Mouse (Mus musculus) right cerebral cortex, postnatal 10 days (tissue): Measurements from ENCODE around the gene Fam19a5.

Experiments
- DNase-seq, 2 experiments: peaks; one replicate each; pipeline ENCODE4 v3.0.0; 2021; ENCODE audit warnings: low spot score in 2 of 2

Gene Fam19a5

GRCm38 (mm10) chr15:87543599-87544338 lies at the start of gene Fam19a5:
Fam19a5 (plus strand) TSS chr15:87544299.
- peak; percentile 82 for DNase-seq

GRCm38 (mm10) chr15:87501737-87502136 lies 42.4 kb upstream of the Fam19a5 start:
- no peak for DNase-seq

DNA sequence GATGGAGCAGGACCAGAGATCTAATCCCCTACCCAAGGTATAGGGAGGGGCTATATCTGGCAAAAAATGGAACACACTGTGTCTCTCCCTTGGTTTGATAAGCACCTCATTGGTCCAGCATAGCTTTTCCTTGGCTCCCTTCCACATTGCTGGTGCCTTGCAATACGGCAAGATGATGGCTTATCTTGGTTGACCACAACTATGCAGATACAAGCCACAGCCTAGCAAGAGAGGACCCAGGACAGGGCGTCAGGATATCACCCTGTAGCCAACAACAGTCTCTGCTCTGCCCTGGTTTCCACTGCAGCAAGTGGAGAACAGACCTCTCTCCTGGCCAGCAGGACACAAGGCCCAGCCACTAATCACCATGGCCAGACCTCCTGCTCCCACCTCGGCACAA lies 36.8 kb upstream of the Fam19a5 start:
- no peak for DNase-seq

GRCm38 (mm10) chr15:87510886-87511285 lies 33.2 kb upstream of the Fam19a5 start:
- DNase-seq: peak in 1 of 2 experiments; percentile 30

GRCm38 (mm10) chr15:87518161-87518560 lies 25.9 kb upstream of the Fam19a5 start:
- DNase-seq: no peak

DNA sequence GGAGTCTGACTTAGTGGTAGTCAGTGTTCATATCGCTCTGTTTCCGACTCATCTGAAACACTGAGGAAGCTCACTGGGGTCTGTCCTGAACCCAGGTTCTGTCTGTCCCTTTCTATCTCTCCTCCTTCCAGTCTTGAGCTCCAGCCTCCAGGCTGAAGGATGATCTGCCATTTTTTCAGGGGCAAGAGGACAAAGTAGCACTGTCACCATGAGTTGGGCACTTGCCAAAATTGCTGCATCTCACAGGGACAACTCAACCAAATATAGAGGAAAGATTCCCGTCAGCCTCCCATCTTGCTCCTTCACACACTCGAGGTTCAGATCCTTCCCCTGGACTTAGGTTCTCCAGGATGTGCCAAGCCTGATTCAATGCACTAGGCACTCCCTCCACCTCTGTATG lies 14.8 kb upstream of the Fam19a5 start:
- no peak for DNase-seq

DNA sequence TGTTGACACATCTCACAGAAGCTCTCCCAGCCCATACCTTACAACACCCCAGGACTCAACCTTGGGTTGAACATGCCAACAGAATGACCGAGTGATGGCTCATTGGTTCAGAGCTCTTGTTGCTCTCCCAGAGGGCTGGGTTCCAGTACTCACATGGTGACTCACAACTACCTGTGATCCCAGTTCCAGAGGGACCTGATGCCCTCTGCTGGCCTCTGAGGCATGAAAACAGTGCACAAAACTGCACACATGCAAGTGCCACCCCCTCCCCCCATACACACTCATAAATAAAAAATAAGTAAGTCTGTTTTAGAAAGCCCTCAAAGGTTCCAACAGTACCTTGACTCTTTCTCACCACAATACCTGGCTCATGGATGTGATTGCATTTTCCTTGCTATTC lies 2.4 kb upstream of the Fam19a5 start:
- DNase-seq: no peak

DNA sequence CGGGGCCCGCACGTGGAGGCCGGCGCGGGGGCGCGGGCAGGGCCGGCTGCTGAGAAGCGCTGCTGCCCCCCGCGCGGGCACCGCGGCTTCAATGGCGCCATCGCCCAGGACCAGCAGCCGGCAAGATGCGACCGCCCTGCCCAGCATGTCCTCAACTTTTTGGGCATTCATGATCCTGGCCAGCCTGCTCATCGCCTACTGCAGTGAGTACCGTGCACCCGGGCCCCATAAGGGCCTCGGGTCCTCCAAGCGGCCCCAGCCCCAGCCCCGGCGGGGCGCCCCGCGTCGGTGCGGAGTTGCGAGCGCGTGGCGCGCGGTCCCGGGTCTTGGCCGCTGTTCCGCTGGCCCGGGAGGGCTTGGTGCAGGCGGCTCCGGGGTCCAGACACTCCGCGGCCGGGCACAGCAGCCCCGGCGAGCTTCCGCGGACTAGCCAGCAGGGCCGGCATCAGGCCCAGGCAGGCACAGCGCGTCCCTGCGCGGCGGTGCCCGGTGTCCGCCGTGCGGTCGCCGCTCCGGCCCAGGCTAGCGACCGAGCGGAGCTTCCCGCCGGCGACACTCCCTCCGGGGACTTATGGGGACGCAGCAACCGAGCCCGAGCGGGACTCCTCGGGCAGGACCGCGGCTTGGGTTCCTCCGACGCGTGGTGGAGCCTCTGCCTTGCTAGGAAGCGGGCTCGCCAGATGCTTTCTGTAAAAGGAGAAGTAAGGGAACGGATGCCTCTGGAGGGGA lies 466 bp downstream of the Fam19a5 start:
- peak; percentile 62 to 65 for DNase-seq

GRCm38 (mm10) chr15:87545130-87545642 lies 1.1 kb downstream of the Fam19a5 start:
- DNase-seq: no peak

- peak in 1 of 2 experiments; percentile 64 for DNase-seq
Observed at GRCm38 (mm10) chr15:87545731-87546360, 1.7 kb downstream of the Fam19a5 start.

DNA sequence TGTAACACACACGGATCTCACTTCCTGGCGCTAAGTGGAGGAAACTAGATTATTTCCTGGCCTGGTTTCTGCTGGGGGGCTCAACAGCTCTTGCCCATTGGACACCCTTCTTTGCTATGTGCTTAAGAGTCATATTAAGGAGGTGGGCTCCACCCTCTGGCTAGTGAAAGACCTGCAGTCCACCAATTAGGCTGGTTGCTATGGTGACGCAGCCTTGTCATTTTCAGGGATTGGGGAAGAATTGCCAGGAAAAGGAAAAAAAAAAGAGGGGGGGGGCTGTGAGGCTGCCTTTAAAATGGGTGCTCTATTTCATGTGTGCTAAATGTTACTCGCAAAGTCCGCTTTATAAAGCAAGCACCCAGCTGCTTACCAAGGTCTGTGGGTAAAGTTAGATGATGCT lies 2.9 kb downstream of the Fam19a5 start:
- DNase-seq: peak; percentile 88 to 91

- DNase-seq: peak in 1 of 2 experiments; percentile 10
Observed at GRCm38 (mm10) chr15:87549724-87550123, 5.6 kb downstream of the Fam19a5 start.

DNA sequence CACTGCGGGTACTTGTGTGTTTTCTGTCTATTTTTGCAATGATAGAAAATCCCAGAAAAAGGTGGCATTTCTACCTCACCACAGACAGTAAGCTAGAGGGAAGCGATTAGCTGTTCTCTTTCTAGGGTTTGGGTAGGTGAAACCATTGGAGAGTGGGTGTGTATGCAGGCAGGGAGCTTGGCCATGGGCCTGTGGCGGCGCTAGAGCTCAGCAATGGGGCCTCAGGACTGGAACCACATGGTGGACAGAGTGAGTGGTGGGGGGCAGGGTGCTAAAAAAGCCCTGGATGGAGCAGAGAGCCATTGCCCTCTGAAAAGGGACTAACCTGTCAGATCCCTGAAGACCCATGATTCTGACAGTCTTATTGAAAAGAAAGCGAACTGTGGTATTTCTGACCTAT lies 6.7 kb downstream of the Fam19a5 start:
- DNase-seq: no peak

- DNase-seq: peak in 1 of 2 experiments; percentile 40
Observed at GRCm38 (mm10) chr15:87551556-87551955, 7.5 kb downstream of the Fam19a5 start.

DNA sequence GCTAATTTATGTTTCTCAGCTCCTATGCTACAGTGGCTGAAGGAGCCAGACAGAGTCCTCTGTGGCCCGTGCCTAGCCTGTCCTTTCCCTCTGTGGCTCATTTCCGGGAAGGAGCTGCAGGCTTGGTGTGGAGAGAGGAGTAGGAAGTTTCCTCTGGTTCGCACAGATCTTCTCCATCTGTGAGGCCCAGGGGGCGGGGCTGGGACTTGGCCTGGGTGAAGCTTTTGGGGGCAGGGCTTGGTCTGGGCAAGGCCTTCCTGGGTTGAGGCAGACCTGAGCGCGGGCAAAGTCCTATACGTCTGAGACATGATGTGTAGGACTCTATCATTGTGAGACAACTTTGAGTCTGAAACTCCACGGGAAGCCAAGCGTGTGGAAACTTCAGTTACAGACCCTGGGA lies 11.7 kb downstream of the Fam19a5 start:
- no peak for DNase-seq

DNA sequence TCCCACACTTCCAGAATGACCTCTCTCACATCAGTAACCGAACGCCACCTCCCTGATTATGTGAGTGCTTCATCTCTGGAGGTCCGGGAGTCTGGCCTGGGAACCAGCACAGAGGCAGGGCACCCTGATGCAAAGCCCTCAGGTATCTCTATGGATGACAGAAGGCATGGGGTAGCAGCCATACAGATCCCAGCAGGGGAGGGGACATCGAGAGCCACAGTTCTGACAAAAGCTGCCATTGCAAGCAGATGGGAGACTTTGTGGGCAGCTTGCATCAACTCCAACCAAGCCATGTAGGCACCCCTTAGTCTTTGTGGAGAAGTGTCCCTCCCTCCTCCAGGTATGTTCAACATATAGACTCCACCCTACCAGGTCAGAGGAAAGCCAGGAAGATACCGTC lies 20.2 kb downstream of the Fam19a5 start:
- DNase-seq: no peak

GRCm38 (mm10) chr15:87566040-87566929 lies 22.2 kb downstream of the Fam19a5 start:
- peak; percentile 83 to 86 for DNase-seq

DNA sequence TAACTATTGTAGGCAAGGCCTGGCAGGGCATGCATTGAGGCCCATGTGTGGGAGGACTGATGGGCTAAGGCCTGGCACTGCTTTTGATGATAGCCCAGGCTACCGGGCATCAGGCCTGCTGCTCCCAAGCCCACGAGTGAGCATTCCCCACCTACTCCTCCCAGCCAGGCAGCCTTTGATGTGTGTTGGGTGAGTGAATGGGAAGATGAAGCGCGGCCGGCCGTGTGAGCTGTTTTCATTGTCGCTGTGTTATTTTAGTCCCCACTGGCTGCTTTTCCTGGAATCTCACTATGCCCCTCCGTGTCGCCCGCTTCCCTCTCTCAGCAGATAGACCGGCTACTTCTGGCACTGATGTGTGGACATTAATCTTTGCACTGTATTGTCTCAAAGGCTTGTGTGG lies 26.1 kb downstream of the Fam19a5 start:
- DNase-seq: peak in 1 of 2 experiments; percentile 48

GRCm38 (mm10) chr15:87579861-87580260 lies 35.8 kb downstream of the Fam19a5 start:
- no peak for DNase-seq

- DNase-seq: peak; percentile 58 to 60
Observed at GRCm38 (mm10) chr15:87583921-87584621, 40.0 kb downstream of the Fam19a5 start.

DNA sequence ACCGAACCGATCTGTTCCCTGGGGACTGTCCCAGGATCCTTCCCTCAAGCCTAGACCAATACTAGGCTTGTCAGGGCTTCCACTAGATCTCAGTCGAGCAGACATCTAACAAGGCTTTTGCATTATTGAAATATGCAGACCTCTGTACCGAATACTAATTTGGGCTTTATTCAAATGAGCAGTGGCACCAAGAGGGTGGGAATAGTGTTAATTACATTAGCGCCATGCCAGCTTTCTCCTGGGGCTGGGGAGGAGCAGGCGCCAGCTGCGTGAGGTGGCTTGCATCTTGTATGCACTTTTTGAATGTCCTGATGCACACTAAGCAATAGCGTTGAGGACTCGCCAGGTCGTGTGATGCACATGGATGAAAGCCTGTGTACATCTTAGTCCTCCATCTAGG lies 46.9 kb downstream of the Fam19a5 start:
- DNase-seq: no peak
